Mouse (Mus musculus) lung, postnatal 0 days (tissue): ENCODE measurements around the gene Kcnd3.

Experiments used
- CTCF ChIP-seq: IDR thresholded peaks from 2 replicates; pipeline ENCODE4 v1.5.1; 2016; ENCODE audit warnings: antibody characterized with exemption, mild to moderate bottlenecking
- EP300 ChIP-seq: IDR thresholded peaks from 2 replicates; pipeline ENCODE4 v1.6.1; 2016; ENCODE audit warnings: antibody characterized with exemption, mild to moderate bottlenecking, control low read depth

- TF ChIP-seq CTCF (no peak), EP300 (no peak)
Measured at GRCm38 (mm10) chr3:105505873-105506170, 53.7 kb downstream of the Kcnd3 start.
